Mouse (Mus musculus) brain, adult 2 months (tissue): ENCODE measurements around the gene Rab33a.

Experiments used
- DNase-seq: peaks from one replicate; pipeline ENCODE4 v3.0.0; 2011; ENCODE audit warnings: low read depth, low spot score

Gene Rab33a

DNA sequence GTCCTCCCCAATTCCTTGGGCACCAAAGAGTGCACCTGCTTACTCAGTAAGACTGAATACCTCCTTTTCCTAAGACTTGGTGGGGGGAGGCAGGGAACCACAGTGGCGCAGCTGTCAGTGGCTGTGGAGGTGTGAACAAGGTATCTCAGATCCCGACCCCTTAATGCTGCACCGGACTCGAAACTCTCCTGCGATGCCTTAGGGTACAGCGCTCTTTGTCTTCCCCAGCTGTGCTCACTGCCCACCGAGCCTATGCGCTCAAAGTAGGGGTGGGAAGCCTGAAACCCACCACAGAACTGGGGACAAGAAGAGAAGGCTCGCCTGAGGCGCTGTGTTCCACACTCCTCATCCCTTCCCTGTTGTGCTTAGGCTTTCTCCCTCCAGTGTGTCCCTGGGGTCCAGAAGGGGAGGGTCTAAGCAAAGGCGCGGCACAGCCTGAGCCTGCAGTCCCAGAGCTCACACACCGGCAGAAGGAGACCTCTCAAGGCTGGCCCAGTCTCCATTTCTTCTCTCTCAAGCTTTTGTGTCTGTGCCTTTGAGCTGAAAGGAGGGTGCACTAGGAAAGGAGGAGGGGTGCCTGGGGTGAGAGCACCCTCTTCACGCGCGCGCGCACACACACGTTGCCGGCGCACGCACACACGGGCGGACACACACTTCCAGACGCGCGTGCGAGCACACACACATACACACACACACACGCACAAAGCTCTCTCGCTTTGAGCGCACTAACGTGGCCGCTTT, at the start of gene Rab33a:
Gene Rab33a (plus strand): TSS at position 478 of the 741 bp plus-strand sequence.
- peak; percentile 84 for DNase-seq

DNA sequence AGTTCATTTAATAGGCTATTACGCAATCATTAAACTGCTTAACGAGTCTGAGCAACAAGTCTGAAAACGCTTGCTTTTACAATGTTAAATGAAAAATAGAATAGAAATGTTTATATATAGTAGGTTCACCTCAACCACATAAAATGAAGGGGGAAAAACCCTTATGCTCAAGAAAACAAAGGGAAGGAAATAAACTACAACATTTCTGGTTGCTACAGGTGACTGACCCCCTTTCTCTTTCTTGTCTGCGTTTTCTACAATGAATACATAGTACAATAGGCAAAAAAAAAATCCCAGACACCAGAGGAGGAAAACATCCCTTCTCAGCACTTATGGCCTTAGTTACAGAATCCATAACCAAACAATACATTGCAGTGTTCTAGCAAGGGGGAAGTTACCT, 38.0 kb upstream of the Rab33a start:
- DNase-seq: no peak

DNA sequence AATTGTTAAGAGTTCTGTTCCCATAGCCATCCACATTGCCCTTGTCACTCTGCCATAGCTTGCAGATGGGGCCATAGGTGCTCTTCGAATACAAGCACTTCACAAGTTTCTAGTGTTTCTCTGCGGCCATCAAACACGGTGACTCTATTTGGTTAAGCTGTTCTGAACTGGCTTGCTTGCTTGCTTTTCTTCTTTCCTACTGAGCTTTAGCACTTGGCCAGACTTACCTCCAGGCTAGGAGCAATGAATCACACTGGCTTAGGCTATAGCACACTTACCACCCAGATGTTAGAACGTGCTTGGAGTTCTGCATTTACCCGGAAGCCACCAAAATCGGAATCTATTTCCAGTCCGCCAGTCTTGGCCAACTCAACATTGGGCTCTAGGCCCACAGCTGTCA, 37.4 kb upstream of the Rab33a start:
- no peak for DNase-seq

DNA sequence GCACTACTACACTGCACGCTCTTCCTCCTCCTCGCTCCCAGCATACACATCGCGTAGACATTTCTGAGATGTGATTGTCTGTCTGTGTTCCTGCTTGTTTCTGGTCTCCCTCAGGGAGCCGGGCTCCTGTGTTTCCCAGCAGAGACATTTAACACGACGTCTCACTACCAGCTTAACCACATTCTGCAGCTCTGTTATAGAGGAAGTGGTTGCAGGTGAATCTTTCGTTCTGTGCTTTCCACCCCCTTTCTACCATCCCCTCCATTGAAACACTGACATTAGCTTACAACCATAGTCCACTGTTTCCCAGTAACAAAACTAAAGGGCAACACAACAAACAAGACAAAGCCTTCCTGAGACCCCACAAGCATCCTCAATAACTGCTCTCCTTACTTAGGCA, 25.3 kb upstream of the Rab33a start:
- no peak for DNase-seq

DNA sequence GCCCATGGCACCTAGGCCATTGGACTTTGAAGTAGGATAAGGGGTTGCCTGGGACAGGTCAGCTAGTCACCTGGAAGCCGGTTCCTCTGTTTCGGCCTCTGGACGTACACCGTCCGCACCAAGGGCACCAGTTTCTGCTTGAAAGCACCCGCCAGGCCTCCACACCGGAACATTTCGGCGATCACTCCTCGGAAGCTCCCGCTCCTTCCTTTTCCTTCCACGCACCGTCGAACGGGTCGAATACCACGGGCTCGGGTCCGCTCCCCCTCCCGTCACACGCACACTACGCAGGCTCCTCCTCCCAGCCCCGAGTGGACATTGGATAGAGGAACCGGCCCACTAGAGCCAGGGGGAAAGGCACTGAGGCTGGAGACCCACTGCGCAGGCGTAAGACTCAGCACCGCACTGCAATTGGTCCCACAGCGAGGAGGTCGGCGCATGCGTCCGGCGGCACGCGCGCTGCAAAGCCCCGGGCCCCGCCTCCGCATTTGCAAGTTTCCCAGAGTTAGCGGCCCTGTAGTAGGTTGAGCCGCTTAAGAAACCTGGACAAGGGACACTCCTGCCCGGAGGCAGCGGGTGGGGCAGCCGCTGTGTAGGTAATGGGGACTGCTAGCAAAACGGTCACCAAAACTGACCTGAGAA, 5.8 kb upstream of the Rab33a start, which contains the start of gene Aifm1:
Gene Aifm1 (minus strand): TSS at position 398 of the 642 bp plus-strand sequence.
- DNase-seq: peak; percentile 97

DNA sequence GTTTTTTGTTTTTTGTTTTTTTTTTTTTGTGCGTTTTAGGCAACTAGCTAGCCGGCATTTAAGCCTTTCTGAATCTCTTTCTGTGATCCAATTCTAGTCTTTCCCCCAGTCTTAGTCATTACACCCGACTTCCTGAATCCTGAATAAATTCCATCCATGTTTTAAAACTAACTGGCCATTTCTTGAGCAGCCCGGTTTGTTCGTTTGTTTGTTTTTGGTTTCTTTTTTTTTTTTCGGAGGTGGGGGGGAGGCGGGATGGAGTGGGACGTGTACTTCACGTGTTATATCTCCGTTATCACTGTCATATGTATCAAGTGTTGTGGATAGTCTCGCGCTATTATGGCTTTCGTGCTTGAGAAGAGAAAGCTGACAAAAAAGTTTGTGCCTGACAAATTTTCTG, 5.3 kb upstream of the Rab33a start:
- no peak for DNase-seq

DNA sequence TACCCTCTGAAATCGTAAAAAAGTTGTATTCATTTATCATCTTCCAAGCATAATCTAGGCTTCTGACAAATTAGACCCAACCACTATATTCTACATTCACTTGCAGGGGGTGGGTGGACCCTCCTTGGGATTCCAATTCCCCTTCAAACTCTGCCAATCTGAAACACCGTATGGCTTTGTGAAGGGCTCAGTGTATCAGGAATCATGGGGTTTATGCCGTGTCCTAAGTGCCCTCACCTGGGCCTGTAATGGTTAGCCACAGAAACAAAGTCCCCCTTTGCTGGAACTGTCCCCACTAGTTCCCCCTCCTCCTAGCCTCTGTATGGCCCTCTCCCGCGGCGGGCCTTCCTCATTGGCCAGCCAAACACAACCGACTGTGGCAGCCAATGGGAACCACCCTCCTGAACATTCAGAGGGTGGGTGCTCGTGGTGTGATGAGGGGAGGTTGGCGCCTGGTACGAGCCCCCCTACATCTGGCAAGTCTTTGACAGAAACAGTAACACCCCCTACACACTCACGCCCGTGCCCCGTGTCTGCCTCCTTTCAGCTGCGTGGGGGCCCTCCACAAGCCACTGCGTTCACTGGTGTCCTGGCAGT, 776 bp upstream of the Rab33a start:
- DNase-seq: peak; percentile 84

DNA sequence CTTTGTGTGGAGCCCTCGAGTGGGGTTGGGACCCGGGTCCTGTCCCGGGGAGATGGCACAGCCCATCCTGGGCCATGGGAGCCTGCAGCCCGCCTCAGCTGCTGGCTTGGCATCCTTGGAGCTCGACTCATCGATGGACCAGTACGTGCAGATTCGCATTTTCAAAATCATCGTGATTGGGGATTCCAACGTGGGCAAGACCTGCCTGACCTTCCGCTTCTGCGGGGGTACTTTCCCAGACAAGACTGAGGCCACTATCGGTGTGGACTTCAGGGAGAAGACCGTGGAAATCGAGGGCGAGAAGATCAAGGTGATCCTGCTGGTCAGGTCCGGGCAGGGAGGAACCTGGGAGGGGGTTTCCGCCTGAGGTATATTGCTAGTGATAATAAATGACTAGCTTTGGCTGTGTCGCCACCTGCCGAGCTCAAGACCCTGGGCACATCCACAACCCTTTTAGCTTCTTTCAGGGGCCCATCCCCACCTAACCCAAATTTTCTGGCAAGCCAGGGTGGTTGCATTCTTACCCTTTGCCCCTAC, 532 bp downstream of the Rab33a start:
- peak; percentile 25 for DNase-seq

DNA sequence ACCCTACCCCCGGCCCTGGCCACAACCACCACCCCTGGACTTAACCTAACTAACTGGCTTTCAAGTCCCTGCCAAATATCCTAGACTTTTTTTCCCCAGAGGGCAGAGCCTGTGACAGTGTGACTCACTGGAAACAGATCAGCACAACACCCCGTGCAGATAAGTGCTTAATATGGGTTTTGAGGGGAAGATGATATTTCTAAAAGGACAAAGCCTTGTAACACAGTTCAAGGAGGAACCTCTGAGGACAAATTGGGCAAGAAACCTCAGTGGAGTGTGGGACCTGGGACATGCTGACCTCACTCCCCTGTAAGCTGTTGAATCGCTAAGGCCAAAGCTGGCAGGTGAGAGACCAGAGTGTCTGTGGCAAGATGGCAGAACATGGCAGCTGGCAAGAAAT, 2.6 kb downstream of the Rab33a start:
- peak; percentile 13 for DNase-seq

DNA sequence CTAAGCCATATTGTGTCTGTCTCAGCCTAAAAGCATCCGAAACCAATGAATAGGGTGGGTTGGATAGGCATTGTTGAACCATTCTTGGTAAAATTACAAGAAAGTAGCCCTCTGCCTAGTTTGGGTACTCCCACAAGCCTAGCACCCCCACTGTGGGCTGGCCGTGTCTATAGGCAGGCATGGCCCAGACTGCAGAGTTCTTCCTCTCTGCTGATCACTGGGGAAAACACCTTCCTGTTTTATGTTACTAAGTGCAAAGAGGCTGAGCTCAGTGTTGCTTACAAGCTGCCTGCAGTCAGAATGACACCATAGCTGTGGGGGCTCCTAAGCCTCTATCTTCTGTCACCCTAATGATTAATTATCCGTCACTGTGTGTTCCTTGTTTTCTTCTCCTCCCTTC, 4.4 kb downstream of the Rab33a start:
- peak; percentile 23 for DNase-seq

DNA sequence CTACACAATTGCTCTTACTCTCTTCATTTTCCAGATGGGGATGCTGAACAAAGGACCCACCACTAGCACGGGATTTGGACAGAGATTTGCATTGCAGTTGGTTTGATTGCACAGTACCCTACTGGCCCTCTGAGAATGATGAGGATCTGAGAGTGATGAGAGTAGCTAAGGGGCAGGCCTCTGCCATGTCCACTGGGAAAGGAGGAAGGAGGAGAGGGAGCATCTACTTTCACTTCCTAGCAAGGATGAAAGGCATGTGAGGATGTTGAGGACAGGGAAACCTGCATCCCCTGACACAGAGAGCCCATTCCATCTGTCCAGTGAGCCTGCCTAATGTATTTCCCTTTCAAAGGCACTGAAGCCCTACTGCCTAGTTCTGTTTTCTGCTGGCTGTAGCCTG, 6.2 kb downstream of the Rab33a start:
- DNase-seq: no peak

DNA sequence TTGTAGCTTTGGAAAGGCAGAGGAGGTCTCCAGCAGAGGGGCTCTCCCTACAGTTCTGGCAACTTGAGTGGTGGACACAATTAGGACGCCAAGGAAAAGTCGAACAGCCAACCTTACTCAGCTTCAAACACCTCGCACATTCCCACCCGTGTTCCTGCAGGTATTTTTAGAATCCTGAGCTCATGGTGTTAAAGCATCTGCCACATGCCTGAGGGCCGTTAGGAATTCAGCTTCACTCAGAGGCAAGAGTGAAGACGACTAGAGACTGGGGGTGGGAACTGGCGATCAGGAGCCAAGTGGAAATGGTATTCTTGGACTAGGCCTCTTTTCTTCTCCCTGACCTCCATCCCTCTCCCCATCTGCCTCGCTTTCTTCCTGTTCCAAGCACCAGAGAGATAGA, 6.8 kb downstream of the Rab33a start:
- DNase-seq: peak; percentile 87

DNA sequence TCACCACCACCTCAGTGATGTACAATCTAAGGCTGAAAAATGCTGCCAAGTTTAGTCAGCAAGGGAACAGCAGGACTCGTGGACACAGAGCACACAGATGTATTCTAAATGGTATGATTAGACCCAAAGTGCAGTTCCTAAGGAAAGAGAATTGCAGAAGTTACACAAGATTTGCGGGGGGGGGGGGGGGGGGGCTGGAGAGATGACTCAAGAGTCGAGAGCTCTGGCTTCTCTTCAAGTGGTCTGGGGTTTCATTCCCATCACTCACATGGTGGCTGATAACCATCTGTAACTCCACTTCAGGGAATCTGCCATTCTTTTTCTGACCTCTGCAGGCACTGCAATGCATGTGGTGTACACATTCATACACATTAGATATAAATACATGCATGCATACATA, 7.3 kb downstream of the Rab33a start:
- DNase-seq: no peak

DNA sequence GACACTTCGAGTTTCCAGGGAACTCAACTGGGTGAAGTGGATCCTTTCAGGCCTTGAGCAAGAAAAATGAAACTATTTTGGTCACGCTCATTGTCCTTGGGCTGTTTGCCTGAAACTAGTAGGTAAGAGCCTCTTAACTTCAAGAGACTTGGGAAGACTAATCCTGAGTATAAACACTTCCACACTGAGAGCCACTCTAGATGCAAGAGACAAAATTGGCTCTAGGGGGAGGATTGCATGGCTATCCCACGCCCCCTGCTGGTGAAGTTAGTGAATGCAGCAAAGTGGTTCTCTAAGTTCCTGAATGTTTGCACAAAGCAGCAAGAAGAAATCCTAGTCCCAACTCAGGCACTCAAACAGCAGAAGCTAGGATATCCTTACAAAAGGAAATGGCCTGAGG, 13.1 kb downstream of the Rab33a start:
- peak; percentile 88 for DNase-seq
